Mouse (Mus musculus): ENCODE results near the gene Zfp641.

DNA sequence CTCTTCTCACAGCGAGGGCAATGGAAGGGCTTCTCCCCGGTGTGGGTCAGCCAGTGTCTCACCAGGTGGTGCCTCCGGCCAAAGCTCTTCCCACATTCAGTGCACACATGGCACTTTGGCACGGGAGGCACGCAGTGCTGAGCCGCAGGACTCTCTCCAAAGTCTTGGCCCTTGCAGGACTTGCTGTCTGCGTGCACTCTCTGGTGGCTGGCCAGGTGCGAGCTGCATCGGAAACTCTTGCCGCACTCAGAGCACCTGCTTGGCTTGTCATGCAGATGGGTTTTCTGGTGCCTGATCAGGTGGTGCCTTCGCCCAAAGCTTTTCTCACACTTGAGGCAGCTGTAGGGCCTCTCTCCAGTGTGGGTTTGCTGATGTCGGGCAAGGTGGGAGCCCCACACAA lies 7.4 kb downstream of the Zfp641 start:
- no peak for TF ChIP-seq CTCF (IDR thresholded peaks at IDR 0.05; ENCODE audit: borderline replicate concordance, insufficient read depth, low read length)
- no peak for TF ChIP-seq POLR2A (IDR thresholded peaks at IDR 0.05; ENCODE audit: low read depth, low read length)

Data from embryonic fibroblast, embryonic 13.5 days (primary cell).